Mouse (Mus musculus): ENCODE results near the gene Ptpn1.

DNA sequence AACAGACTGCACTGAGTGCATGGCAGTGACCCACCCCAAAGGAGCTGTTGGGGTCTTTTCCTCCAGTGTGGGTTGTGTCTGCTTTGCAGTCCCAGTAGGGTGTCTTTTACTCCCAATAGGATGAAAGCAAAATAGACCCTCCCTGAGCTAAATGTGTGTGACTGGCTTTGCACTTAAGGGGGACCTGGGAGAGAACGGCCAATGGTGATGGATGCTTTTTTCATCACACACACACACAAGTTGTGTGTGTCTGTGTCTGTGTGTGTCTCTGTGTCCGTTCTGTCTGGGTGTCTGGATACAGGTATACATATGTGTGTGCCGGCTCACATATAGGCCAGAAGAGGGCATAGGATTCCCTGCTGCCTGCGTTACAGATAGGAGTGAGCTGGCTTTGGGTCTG lies 9.5 kb downstream of the Ptpn1 start:
- TF ChIP-seq CTCF (IDR thresholded peaks at IDR 0.05; ENCODE audit: control insufficient read depth, insufficient read depth, low read length) (no peak), POLR2A (IDR thresholded peaks at IDR 0.05; ENCODE audit: borderline replicate concordance, control insufficient read depth, low read depth, low read length) (no peak)

All from bone marrow, adult 2 months (tissue).